Mouse (Mus musculus) midbrain, embryonic 16.5 days (tissue): ENCODE measurements around the gene Insig2. TPM values are rescaled to one million over a fixed set of nuclear protein-coding genes. Genes with fewer than 3 reads are reported as not detected.
A peak's percentile ranks its signal among the peaks of the same experiment; 100 is the strongest.

Experiments used
- ATAC-seq: fragments of 200-750 bp; cut with Nextera tagmentation; 2 replicates; pipeline ENCODE4 v1.8.0; 2017; ENCODE audit warnings: moderate TSS enrichment
- H3K27ac ChIP-seq: fragments of 300-500 bp; sonication (generic); 2 replicates; pipeline ENCODE4 v1.5.1; 2014; ENCODE audit warnings: mild to moderate bottlenecking, low read length, mixed read lengths
- H3K27me3 ChIP-seq: fragments of 300-500 bp; sonication (generic); 2 replicates; pipeline ENCODE4 v1.6.1; 2014; ENCODE audit warnings: low read depth, low read length, mixed read lengths; ENCODE audit not compliant: control insufficient read depth, insufficient read depth
- H3K36me3 ChIP-seq: fragments of 300-500 bp; sonication (generic); 2 replicates; pipeline ENCODE4 v1.6.1; 2014; ENCODE audit warnings: mild to moderate bottlenecking, low read length, moderate library complexity, mixed read lengths; ENCODE audit not compliant: control insufficient read depth, insufficient read depth
- H3K4me1 ChIP-seq: fragments of 300-500 bp; sonication (generic); 2 replicates; pipeline ENCODE4 v1.6.1; 2014; ENCODE audit warnings: mild to moderate bottlenecking, low read length, mixed read lengths; ENCODE audit not compliant: control insufficient read depth, insufficient read depth
- H3K4me2 ChIP-seq: fragments of 300-500 bp; sonication (generic); 2 replicates; pipeline ENCODE4 v1.6.1; 2014; ENCODE audit warnings: mild to moderate bottlenecking, low read length, mixed read lengths
- H3K4me3 ChIP-seq: fragments of 300-500 bp; sonication (generic); 2 replicates; pipeline ENCODE4 v1.5.1; 2014; ENCODE audit warnings: low read depth, mild to moderate bottlenecking, low read length, moderate library complexity, mixed read lengths
- H3K9ac ChIP-seq: fragments of 300-500 bp; sonication (generic); 2 replicates; pipeline ENCODE4 v1.6.1; 2014; ENCODE audit warnings: low read depth, low read length, mixed read lengths
- H3K9me3 ChIP-seq: fragments of 300-500 bp; sonication (generic); replicated peaks from 2 replicates; pipeline ENCODE4 v1.6.1; 2014; ENCODE audit warnings: mild to moderate bottlenecking, low read length, mixed read lengths; ENCODE audit not compliant: control insufficient read depth, poor library complexity, severe bottlenecking
- WGBS: fragments of 180-500 bp; shearing (Covaris S2); extraction: QIAGEN DNeasy Blood & Tissue Kit; methylation state at CpG from one replicate; pipeline ENCODE4 v1.1.7; 2014; 5-methylcytosine and 5-hydroxymethylcytosine counted together
- polyA plus RNA-seq: library from polyadenylated mRNA; unstranded; fragments of >200 nt; fragmentation: Nextera tagmentation; extraction: Ambion mirVana; gene quantifications from 2 replicates; pipeline ENCODE4 v1.2.1, GENCODE M21; 2015

Gene Insig2
- polyA plus RNA-seq, 1 experiment from 2014 or later, result 44.5 TPM

- Histone ChIP-seq H3K9me3 (no peaks in the 10 kb centered on the region), H3K36me3 (no peaks in the 10 kb centered on the region), H3K4me1 (peaks cover 20% of the 10 kb centered on the region), H3K4me3 (no peak overlapping the region), H3K9ac (no peak overlapping the region), H3K27me3 (no peaks in the 10 kb centered on the region), H3K4me2 (no peak overlapping the region), H3K27ac (no peak overlapping the region)
- 91% methylated on average over 2 of the region's 2 CpGs for WGBS
- ATAC-seq, result no peak
These were observed 1.8 kb downstream of the Insig2 start for GRCm38 (mm10) chr1:121330621-121331020.

- no peaks in the 10 kb centered on the region for H3K27me3 ChIP-seq
- ATAC-seq, result no peak
- H3K36me3 ChIP-seq, result no peaks in the 10 kb centered on the region
- H3K4me1 ChIP-seq, result peaks cover 20% of the 10 kb centered on the region
- H3K9ac ChIP-seq, result no peak overlapping the region
- no peaks in the 10 kb centered on the region for H3K9me3 ChIP-seq
- no peak overlapping the region for H3K4me2 ChIP-seq
- H3K27ac ChIP-seq, result no peak overlapping the region
- WGBS, result 89% methylated on average over 2 of the region's 2 CpGs
- H3K4me3 ChIP-seq, result no peak overlapping the region
These were observed 3.0 kb downstream of the Insig2 start for GRCm38 (mm10) chr1:121329391-121329790.

GRCm38 (mm10) chr1:121328193-121328555, 4.2 kb downstream of the Insig2 start:
- ATAC-seq, result peak; percentile 78
- peak overlapping the region; percentile 65 for H3K4me3 ChIP-seq
- H3K36me3 ChIP-seq, result no peaks in the 10 kb centered on the region
- no peaks in the 10 kb centered on the region for H3K27me3 ChIP-seq
- peak overlapping the region; percentile 90 for H3K27ac ChIP-seq
- peaks cover 20% of the 10 kb centered on the region for H3K4me1 ChIP-seq
- H3K9ac ChIP-seq, result peak overlapping the region; percentile 86
- 3% methylated on average over 7 of the region's 7 CpGs for WGBS
- no peaks in the 10 kb centered on the region for H3K9me3 ChIP-seq
- peak overlapping the region; percentile 86 for H3K4me2 ChIP-seq

GRCm38 (mm10) chr1:121327344-121328192, 4.8 kb downstream of the Insig2 start:
- peak; percentile 99 for ATAC-seq
- H3K9me3 ChIP-seq, result no peaks in the 10 kb centered on the region
- WGBS, result under 1% methylated on average over 55 of the region's 55 CpGs

GRCm38 (mm10) chr1:121326591-121327343, 5.6 kb downstream of the Insig2 start:
- peak overlapping the region; percentile 90; the same call in 1 of the 2 replicates for H3K27ac ChIP-seq
- no peaks in the 10 kb centered on the region for H3K9me3 ChIP-seq
- no peaks in the 10 kb centered on the region for H3K27me3 ChIP-seq
- 27% methylated on average over 18 of the region's 18 CpGs for WGBS
- H3K9ac ChIP-seq, result peak overlapping the region; percentile 86
- no peaks in the 10 kb centered on the region for H3K36me3 ChIP-seq
- peak overlapping the region; percentile 65 for H3K4me3 ChIP-seq
- H3K4me2 ChIP-seq, result peak overlapping the region; percentile 86
- H3K4me1 ChIP-seq, result peaks cover 20% of the 10 kb centered on the region
- ATAC-seq, result no peak

More at GRCm38 (mm10) chr1:121327344-121328192, 4.8 kb downstream of the Insig2 start:
- H3K4me1 ChIP-seq, result peaks cover 20% of the 10 kb centered on the region
- peak overlapping the region; percentile 90 for H3K27ac ChIP-seq
- H3K36me3 ChIP-seq, result no peaks in the 10 kb centered on the region
- H3K9ac ChIP-seq, result peak overlapping the region; percentile 86
- H3K4me2 ChIP-seq, result peak overlapping the region; percentile 86
- H3K4me3 ChIP-seq, result peak overlapping the region; percentile 65
- no peaks in the 10 kb centered on the region for H3K27me3 ChIP-seq

GRCm38 (mm10) chr1:121323501-121323900, 8.9 kb downstream of the Insig2 start:
- no peaks in the 10 kb centered on the region for H3K9me3 ChIP-seq
- no peak for ATAC-seq
- H3K27me3 ChIP-seq, result no peaks in the 10 kb centered on the region
- 83% methylated on average over 4 of the region's 4 CpGs for WGBS
- H3K27ac ChIP-seq, result no peak overlapping the region
- H3K4me1 ChIP-seq, result peaks cover 15% of the 10 kb centered on the region
- no peak overlapping the region for H3K9ac ChIP-seq
- H3K4me2 ChIP-seq, result no peak overlapping the region
- H3K4me3 ChIP-seq, result no peak overlapping the region
- no peaks in the 10 kb centered on the region for H3K36me3 ChIP-seq

- Histone ChIP-seq H3K4me2 (no peak overlapping the region), H3K4me3 (no peak overlapping the region), H3K27me3 (no peaks in the 10 kb centered on the region), H3K9ac (no peak overlapping the region), H3K36me3 (peaks cover 15% of the 10 kb centered on the region; the same call in 1 of the 2 replicates), H3K4me1 (peaks cover 12% of the 10 kb centered on the region), H3K9me3 (no peaks in the 10 kb centered on the region), H3K27ac (peak overlapping the region; percentile 76)
- 24% methylated on average over 3 of the region's 3 CpGs for WGBS
- peak; percentile 91 for ATAC-seq
These were observed 17.5 kb downstream of the Insig2 start for GRCm38 (mm10) chr1:121314766-121315428.

GRCm38 (mm10) chr1:121313181-121313580, 19.2 kb downstream of the Insig2 start:
- no peak overlapping the region for H3K9ac ChIP-seq
- H3K4me1 ChIP-seq, result peaks cover 12% of the 10 kb centered on the region
- H3K27me3 ChIP-seq, result no peaks in the 10 kb centered on the region
- H3K4me3 ChIP-seq, result no peak overlapping the region
- peaks cover 13% of the 10 kb centered on the region; the same call in 1 of the 2 replicates for H3K36me3 ChIP-seq
- H3K27ac ChIP-seq, result no peak overlapping the region
- no peak for ATAC-seq
- H3K4me2 ChIP-seq, result no peak overlapping the region
- 97% methylated on average over 1 of the region's 1 CpGs for WGBS
- H3K9me3 ChIP-seq, result no peaks in the 10 kb centered on the region
